Mouse (Mus musculus) R1 (cell line): Measurements from ENCODE around the gene Capn7.
A peak's percentile ranks its signal among the peaks of the same experiment; 100 is the strongest.

ENCODE experiments used
- DNase-seq: peaks from one replicate; pipeline ENCODE4 v3.0.0-alpha.2; 2018; ENCODE audit warnings: low read depth, low spot score

The Capn7 gene

GRCm38 (mm10) chr14:31413475-31414086 lies 77.1 kb downstream of the Capn7 start:
- peak; percentile 14 for DNase-seq

DNA sequence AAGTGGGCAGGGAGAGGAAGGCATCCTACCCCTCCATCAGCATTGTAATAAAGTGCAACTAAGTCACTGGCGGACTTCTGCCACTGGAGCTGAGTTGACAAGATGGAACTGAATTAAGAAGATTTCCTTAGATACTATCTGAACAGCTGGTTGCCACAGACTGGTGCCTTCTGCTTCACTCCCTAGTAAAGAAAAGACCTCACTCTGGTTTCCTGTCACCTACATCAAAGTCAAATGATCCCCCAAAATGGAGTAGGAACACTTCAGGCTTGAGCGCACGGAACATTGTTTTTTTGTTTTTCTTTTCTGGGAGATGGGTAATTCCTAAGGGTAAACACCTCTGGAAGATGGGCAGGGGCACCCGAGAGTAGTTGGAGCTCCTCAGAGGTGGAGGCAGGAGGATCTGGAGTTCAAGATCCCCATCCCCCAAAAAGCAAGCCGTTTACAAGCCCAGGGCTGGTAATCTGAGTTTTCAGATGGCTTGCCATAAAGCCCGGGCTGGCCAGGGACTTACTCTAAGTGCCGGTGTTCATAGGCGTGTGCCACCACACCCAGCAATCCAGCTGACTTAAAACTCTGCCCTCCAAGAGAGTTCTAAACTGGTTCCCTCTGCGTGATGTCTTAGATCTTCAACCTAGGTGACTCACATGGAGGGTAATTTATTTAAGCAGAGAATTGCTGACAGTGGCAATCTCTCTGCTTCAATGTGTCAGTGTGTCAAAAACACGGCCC lies 78.0 kb downstream of the Capn7 start:
- no peak for DNase-seq

GRCm38 (mm10) chr14:31414967-31415376 lies 78.5 kb downstream of the Capn7 start:
- no peak for DNase-seq

DNA sequence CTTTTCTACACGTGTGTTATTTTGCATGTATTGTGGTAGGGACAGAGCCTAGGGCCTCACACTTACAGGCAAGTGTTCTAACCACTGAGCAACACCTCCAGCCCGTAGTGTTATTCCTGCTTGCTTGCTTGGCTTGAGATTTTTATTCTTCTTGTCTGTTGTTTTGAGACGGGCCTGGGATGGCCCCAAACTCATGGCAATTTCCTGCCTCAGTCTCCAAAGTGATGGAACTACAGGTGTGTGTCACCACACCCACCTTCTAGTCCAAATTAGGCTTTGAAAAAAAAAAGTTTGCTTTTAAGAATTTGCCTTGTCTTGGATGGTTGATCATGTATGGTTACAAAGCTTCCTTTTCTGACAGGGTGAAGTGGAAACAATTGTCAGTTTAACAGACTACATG lies 80.0 kb downstream of the Capn7 start:
- DNase-seq, result no peak

DNA sequence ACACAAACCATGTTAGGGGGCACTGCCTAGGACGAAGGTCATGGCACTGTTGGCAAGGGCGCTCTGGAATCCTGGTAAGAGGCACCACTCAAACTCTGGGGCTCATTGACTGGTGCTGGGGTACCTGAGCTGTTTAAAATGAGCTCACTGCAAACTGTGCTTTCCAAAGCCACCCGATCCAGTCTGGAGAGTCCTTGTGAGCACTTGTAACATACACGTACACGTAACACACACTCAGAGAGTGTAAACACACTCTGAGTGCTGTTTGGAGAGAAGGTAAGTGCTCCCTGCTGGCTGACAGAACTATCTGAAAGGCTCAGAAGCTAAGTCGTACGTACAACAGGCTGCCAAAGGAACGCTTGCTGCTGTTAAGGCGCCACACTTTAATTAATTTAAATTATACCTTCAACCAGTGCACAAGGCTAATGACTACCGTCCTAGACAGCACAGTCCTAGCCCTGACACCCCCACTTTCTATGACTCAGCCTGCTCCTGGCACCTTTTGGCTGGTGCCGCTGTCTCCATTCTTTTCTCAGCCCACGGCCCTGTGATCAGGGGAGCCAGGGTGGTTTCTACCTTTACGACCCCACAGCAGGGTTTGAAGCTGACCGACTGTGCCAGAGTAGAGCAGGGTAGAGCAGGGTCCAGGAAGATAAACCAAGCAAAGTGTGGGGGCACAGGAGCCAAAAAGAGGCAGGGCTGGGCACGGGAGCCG lies 80.6 kb downstream of the Capn7 start:
- DNase-seq, result no peak

- DNase-seq, result no peak
Observed at GRCm38 (mm10) chr14:31419279-31419678, 82.8 kb downstream of the Capn7 start.

GRCm38 (mm10) chr14:31420135-31420534 lies 83.7 kb downstream of the Capn7 start:
- DNase-seq, result no peak

- no peak for DNase-seq
Observed at GRCm38 (mm10) chr14:31420562-31420961, 84.1 kb downstream of the Capn7 start.

- DNase-seq, result no peak
Observed at GRCm38 (mm10) chr14:31420985-31421384, 84.5 kb downstream of the Capn7 start.
